Mouse (Mus musculus) limb, embryonic 15.5 days (tissue): Measurements from ENCODE around the gene Ntn1. TPM values are rescaled to one million over a fixed set of nuclear protein-coding genes. Genes with fewer than 3 reads are reported as not detected.
A peak's percentile ranks its signal among the peaks of the same experiment; 100 is the strongest.

Source experiments
- ATAC-seq: fragments of 200-750 bp; cut with Nextera tagmentation; 2 replicates; pipeline ENCODE4 v1.8.0; 2017; ENCODE audit warnings: low read depth, moderate TSS enrichment; ENCODE audit not compliant: insufficient number of reproducible peaks, low FRiP score, low TSS enrichment
- H3K27ac ChIP-seq: fragments of 300-500 bp; sonication (generic); 2 replicates; pipeline ENCODE4 v1.5.1; 2015; ENCODE audit warnings: moderate library complexity, mild to moderate bottlenecking, inconsistent platforms
- H3K27me3 ChIP-seq: fragments of 300-500 bp; sonication (generic); 2 replicates; pipeline ENCODE4 v1.6.1; 2015; ENCODE audit warnings: inconsistent platforms
- H3K36me3 ChIP-seq: fragments of 300-500 bp; sonication (generic); 2 replicates; pipeline ENCODE4 v1.6.1; 2015; ENCODE audit warnings: inconsistent platforms
- H3K4me1 ChIP-seq: fragments of 300-500 bp; sonication (generic); 2 replicates; pipeline ENCODE4 v1.6.1; 2015; ENCODE audit warnings: inconsistent platforms
- H3K4me2 ChIP-seq: fragments of 300-500 bp; sonication (generic); 2 replicates; pipeline ENCODE4 v1.6.1; 2015; ENCODE audit warnings: mild to moderate bottlenecking, inconsistent platforms
- H3K4me3 ChIP-seq: fragments of 300-500 bp; sonication (generic); 2 replicates; pipeline ENCODE4 v1.5.1; 2015; ENCODE audit warnings: mild to moderate bottlenecking, inconsistent platforms
- H3K9ac ChIP-seq: fragments of 300-500 bp; sonication (generic); 2 replicates; pipeline ENCODE4 v1.6.1; 2015; ENCODE audit warnings: inconsistent platforms
- H3K9me3 ChIP-seq: fragments of 300-500 bp; sonication (generic); 2 replicates; pipeline ENCODE4 v1.6.1; 2016; ENCODE audit warnings: inconsistent platforms
- WGBS: fragments of 180-500 bp; shearing (Covaris S2); methylation state at CpG from one replicate; pipeline ENCODE4 v1.1.7; 2015; 5-methylcytosine and 5-hydroxymethylcytosine counted together
- polyA plus RNA-seq: library from polyadenylated mRNA; unstranded; fragments of >200 nt; fragmentation: Nextera tagmentation; extraction: Ambion mirVana; gene quantifications from 2 replicates; pipeline ENCODE4 v1.2.1, GENCODE M21; 2015

Gene Ntn1
- polyA plus RNA-seq, 1 experiment from 2014 or later = 9.0 TPM

DNA sequence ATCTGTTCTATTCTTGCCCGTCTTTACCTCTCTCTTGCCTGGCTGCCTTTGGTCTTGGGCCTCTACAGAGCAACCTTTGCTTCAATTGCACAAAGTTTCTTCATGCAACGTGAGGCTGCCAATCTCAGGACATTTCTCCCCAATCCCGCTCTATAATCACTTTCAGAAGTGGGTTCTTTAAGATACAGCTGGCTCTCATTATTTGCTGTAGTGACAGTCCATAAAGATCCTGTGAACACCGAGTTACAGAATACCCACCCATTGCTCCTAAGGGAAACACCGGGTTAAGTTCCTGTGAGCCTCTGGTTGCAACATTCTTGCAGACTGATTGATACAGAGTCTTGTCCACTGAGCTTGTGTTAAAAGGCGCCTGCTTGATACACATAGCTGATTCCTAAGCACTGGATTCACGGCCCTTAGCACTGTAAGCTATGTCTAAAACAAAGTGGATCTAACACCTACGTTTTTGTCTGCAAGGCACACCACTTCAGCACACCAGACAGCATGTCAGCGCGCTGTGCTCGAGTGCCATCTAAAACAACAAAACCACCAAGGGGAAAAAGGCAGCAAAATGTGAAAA is 85.0 kb downstream of the Ntn1 start:
- H3K9ac ChIP-seq = no peak overlapping the region
- no peak overlapping the region for H3K27ac ChIP-seq
- no peak overlapping the region for H3K4me3 ChIP-seq
- no peaks in the 10 kb centered on the region for H3K36me3 ChIP-seq
- WGBS = 44% methylated on average over 11 of the region's 11 CpGs
- H3K4me2 ChIP-seq = no peak overlapping the region
- H3K9me3 ChIP-seq = no peaks in the 10 kb centered on the region
- H3K4me1 ChIP-seq = peaks cover 9% of the 10 kb centered on the region; the same call in 1 of the 2 replicates
- H3K27me3 ChIP-seq = no peaks in the 10 kb centered on the region
- no peak for ATAC-seq

DNA sequence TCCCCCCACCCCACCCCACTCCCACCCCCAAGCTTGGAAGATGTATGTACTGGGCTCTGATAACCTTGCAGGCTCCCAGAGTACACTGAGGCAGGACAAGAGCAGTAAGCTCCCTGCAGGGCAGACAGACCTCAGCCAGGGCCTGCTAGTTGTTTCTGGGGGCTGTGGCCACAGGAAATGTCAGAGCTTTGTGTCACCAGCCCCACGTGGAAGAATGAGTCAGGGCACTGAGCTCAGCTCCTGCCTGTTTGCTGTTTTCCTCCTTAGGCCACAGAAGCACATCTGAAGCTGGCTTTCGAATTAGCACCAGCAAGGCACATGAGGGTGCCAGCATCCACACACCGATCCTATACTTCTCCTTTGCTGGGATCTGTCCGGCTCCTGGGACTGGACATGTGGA is 86.8 kb downstream of the Ntn1 start:
- Histone ChIP-seq H3K27ac (no peak overlapping the region), H3K4me1 (peaks cover 14% of the 10 kb centered on the region; the same call in 1 of the 2 replicates), H3K27me3 (no peaks in the 10 kb centered on the region), H3K4me3 (no peak overlapping the region), H3K4me2 (no peak overlapping the region), H3K36me3 (no peaks in the 10 kb centered on the region), H3K9ac (no peak overlapping the region), H3K9me3 (no peaks in the 10 kb centered on the region)
- WGBS = 65% methylated on average over 4 of the region's 4 CpGs
- ATAC-seq = no peak

DNA sequence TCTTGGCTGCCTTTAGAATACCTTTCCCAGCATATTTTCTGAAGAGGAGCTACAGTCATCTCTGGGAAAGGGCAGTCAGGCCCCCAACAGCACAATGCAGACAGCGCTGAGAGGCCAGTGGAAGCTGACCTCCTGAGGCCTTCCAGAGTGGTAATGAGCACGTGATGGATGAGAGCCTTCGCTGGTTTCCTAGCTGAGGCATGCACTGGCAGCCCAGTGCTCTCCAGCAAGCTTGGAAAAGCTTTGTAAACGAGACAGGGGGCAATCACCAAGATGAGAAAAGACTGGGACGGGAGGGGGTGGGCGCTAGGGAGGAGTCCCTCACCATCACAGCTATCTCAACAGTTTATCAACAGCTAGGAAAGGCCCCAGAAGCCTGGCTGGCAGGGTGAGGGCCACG is 87.6 kb downstream of the Ntn1 start:
- H3K27me3 ChIP-seq = no peaks in the 10 kb centered on the region
- ATAC-seq = no peak
- H3K9ac ChIP-seq = no peak overlapping the region
- H3K27ac ChIP-seq = no peak overlapping the region
- H3K36me3 ChIP-seq = no peaks in the 10 kb centered on the region
- peaks cover 14% of the 10 kb centered on the region; the same call in 1 of the 2 replicates for H3K4me1 ChIP-seq
- H3K4me2 ChIP-seq = no peak overlapping the region
- H3K9me3 ChIP-seq = no peaks in the 10 kb centered on the region
- 35% methylated on average over 7 of the region's 7 CpGs for WGBS
- H3K4me3 ChIP-seq = no peak overlapping the region

DNA sequence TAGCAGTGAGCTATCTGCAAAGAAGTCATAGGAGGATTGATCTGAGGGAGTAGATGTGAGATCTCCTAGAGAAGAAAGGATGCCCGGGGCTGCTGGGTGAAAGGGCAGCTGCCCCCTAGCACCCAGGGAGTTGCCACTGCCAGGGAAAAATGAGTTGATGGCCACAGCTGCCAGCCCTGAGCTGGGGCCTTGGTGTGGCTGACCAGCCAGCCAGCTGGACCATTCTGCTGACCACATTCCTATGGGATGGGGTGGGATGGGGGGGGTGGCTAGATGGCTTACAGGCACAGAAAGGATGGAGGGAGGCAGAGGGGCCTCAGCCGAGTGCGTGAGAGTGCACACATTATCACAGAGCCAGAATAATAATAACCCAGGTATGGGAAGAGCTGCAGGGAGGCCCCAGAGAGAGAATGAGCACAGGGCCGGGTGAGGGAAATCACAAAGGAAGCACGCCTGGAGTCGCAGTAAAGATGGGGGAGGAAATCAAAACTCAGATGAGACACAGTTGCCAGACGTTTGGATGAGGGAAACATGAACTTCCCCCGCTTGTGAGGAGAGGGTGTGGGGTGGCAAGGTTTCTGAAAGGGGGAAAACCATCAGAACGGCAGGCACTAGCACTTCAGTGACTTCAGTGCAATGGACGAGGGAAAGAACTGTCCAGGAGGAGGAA is 91.6 kb downstream of the Ntn1 start:
- Histone ChIP-seq H3K4me2 (no peak overlapping the region), H3K4me3 (no peak overlapping the region), H3K27ac (no peak overlapping the region), H3K27me3 (no peaks in the 10 kb centered on the region), H3K4me1 (peaks cover 11% of the 10 kb centered on the region; the same call in 1 of the 2 replicates), H3K9ac (no peak overlapping the region), H3K36me3 (no peaks in the 10 kb centered on the region), H3K9me3 (no peaks in the 10 kb centered on the region)
- 42% methylated on average over 10 of the region's 10 CpGs for WGBS
- ATAC-seq = no peak

DNA sequence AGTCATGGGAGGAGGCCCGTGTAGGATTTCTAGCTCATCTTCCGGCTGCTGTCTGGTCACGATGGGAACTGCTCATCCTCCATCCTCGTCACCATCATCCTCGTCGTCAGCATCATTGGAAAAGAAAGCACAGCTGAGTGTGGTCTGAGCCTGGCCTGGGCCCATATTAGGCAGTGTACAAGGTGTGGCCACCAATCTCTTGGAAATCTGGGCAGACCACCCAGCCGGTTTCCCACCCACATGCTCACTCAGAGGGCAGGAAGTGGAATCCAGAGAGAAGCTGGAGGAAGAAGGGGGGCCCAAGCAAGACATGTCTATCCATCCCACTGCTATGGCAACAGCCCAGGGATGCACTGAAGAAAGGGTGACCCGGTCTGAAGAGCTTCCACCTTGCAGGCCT is 94.6 kb downstream of the Ntn1 start:
- no peak for ATAC-seq
- Histone ChIP-seq H3K27ac (no peak overlapping the region), H3K9me3 (no peaks in the 10 kb centered on the region), H3K9ac (no peak overlapping the region), H3K36me3 (no peaks in the 10 kb centered on the region), H3K4me3 (no peak overlapping the region), H3K4me2 (no peak overlapping the region), H3K4me1 (peaks cover 9% of the 10 kb centered on the region), H3K27me3 (no peaks in the 10 kb centered on the region)
- WGBS = 71% methylated on average over 8 of the region's 8 CpGs

DNA sequence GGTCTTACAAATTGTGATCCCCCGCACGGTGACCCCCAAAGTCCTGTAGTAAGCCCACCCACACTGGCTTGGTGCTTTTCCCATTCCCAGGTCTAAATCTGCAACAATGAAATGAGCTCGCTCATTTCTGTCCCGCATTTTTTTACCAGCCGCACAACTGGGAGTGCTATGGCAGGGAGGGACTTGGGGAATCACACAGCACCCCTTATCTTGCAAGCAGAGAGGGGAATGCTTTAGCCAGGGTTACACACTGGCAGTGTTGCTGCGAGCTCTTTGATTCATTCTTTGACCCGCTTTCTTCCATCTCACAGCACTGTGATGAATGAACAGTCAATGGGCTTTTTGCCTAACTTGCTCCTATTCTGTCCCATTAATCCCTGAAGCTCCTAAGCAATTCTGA is 98.3 kb downstream of the Ntn1 start:
- Histone ChIP-seq H3K36me3 (no peaks in the 10 kb centered on the region), H3K4me3 (no peak overlapping the region), H3K27ac (no peak overlapping the region), H3K27me3 (no peaks in the 10 kb centered on the region), H3K9ac (no peak overlapping the region), H3K9me3 (no peaks in the 10 kb centered on the region), H3K4me1 (peaks cover 4% of the 10 kb centered on the region; the same call in 1 of the 2 replicates), H3K4me2 (no peak overlapping the region)
- ATAC-seq = no peak
- 81% methylated on average over 7 of the region's 7 CpGs for WGBS

DNA sequence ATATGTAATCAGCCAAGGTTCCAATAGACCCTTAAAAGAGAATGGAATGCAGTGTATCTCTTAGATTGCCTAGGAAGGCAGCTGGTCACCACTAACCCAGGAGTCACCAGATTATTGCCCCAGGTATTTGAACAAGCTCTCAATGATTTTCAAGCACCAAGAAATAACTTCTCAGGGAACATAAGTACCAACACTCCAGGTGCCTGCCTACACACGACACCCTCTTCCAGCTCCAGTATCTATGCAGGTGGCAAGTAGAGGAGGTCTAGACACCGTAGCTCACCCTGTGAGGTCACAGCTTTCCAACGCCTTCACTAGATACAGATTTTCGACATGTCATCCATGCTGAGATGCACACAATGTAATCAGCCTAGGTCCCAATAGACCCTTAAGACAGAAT is 99.0 kb downstream of the Ntn1 start:
- Histone ChIP-seq H3K4me3 (no peak overlapping the region), H3K4me1 (peaks cover 4% of the 10 kb centered on the region; the same call in 1 of the 2 replicates), H3K27me3 (no peaks in the 10 kb centered on the region), H3K9ac (no peak overlapping the region), H3K4me2 (no peak overlapping the region), H3K36me3 (no peaks in the 10 kb centered on the region), H3K9me3 (no peaks in the 10 kb centered on the region), H3K27ac (no peak overlapping the region)
- 87% methylated on average over 4 of the region's 4 CpGs for WGBS
- ATAC-seq = no peak

DNA sequence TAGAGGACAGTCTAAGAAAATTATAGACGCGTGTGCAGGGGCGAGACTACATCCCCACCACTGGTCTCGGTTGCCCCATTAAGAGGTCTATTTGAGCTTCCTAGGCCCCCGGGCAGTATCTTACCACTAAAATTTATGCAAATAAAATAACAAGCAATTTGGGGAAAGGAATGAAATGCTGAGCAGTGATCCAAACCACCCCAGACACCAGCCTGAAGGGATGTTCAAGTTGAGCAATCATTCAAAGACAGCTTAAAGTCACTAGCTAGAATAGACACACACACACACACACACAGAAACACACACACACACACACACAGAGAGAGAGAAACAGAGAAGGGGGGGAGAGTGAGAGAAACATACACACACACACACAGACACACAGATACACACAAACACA is 105.1 kb downstream of the Ntn1 start:
- no peak for ATAC-seq
- Histone ChIP-seq H3K4me3 (no peak overlapping the region), H3K4me2 (no peak overlapping the region), H3K27me3 (0 out of 2 replicates have a peak, but pooled peaks cover 11% of the 10 kb centered on the region), H3K9ac (no peak overlapping the region), H3K9me3 (no peaks in the 10 kb centered on the region), H3K4me1 (peaks cover 10% of the 10 kb centered on the region), H3K36me3 (no peaks in the 10 kb centered on the region), H3K27ac (no peak overlapping the region)
- 67% methylated on average over 5 of the region's 5 CpGs for WGBS

DNA sequence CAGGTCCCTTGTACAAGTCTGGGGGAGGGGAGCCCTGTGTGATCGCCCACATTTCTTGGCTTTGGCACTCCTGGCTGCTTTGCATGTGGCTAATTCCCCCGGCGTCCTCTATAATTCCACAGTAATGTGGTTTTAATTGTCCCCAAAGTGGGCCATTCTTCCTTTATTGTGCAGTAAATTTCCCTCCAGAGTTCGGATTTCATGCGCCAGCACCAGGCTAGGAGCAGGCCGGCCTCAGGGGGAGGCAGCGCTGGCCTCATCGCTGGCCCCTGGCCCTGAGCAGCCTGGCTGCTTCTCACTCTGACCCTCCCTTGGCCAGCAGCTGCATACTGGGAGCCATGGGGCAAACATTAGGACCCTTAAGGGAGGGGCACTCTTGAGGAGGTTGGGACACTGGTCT is 110.0 kb downstream of the Ntn1 start:
- Histone ChIP-seq H3K4me1 (peaks cover 21% of the 10 kb centered on the region), H3K27me3 (0 out of 2 replicates have a peak, but pooled peaks cover 17% of the 10 kb centered on the region), H3K4me3 (no peak overlapping the region), H3K4me2 (0 out of 2 replicates have a peak overlapping the region, but pooled peaks have one; percentile 2), H3K27ac (no peak overlapping the region), H3K9me3 (no peaks in the 10 kb centered on the region), H3K9ac (no peak overlapping the region), H3K36me3 (no peaks in the 10 kb centered on the region)
- WGBS = 19% methylated on average over 8 of the region's 8 CpGs
- no peak for ATAC-seq

DNA sequence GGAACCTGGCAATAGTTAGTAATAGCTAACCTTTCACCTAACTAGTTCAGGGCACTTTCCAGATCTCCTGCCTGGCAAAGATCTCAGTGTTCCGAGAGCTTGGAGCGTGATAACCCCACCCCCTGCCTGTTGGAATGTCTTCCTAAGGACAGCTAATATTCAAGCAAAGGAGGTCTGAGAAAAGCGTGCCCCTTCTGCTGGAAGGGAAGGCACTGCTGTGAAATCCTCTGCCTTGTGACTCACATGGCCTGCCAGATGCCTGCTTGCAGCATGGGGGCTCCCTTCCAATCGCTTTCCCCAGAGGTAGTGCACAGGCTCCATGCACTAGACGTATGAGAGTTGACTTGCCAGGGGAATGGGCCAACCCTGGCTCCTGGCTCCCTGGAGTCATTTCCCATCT is 113.3 kb downstream of the Ntn1 start:
- Histone ChIP-seq H3K9me3 (no peaks in the 10 kb centered on the region), H3K27ac (no peak overlapping the region), H3K36me3 (no peaks in the 10 kb centered on the region), H3K4me2 (no peak overlapping the region), H3K4me1 (peaks cover 21% of the 10 kb centered on the region), H3K9ac (no peak overlapping the region), H3K4me3 (no peak overlapping the region), H3K27me3 (0 out of 2 replicates have a peak, but pooled peaks cover 14% of the 10 kb centered on the region)
- WGBS = 65% methylated on average over 5 of the region's 5 CpGs
- ATAC-seq = no peak

DNA sequence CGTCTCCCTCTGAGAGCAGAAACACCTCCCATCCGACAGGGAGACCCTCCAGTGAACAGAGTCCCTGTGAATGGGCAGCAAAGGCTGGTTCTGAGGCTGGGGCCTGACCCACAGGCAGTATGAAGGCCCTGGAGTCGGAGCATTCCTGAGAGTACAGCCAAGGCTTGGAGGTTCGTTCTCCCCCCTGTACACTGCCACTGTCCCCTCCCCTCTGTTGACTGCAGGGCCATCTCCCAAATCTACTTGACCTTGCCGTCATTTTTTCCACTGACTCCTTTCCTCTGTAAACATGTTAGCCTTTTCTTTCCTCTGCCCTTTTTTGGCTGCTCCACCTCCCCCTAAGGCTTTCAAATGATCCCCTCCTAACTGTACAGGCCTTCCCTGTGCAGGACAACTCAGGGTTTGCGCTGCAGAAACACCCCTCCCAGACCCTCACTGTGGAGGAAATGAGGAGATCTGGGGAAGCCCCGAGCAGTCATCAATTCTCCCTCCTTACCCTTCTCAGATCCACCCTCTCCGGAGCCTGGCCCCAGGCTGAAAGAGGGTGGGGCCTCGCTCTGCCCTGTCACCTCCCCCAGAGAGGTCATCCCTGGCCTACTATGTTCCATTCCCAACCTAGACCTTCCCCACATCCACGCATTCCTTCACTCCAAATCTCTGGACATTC is 114.3 kb downstream of the Ntn1 start:
- WGBS = 49% methylated on average over 10 of the region's 10 CpGs
- Histone ChIP-seq H3K9me3 (no peaks in the 10 kb centered on the region), H3K27me3 (0 out of 2 replicates have a peak, but pooled peaks cover 5% of the 10 kb centered on the region), H3K4me3 (no peak overlapping the region), H3K4me2 (no peak overlapping the region), H3K9ac (no peak overlapping the region), H3K27ac (no peak overlapping the region), H3K4me1 (peaks cover 19% of the 10 kb centered on the region), H3K36me3 (no peaks in the 10 kb centered on the region)
- ATAC-seq = peak; percentile 31; the same call in 1 of the 2 replicates

DNA sequence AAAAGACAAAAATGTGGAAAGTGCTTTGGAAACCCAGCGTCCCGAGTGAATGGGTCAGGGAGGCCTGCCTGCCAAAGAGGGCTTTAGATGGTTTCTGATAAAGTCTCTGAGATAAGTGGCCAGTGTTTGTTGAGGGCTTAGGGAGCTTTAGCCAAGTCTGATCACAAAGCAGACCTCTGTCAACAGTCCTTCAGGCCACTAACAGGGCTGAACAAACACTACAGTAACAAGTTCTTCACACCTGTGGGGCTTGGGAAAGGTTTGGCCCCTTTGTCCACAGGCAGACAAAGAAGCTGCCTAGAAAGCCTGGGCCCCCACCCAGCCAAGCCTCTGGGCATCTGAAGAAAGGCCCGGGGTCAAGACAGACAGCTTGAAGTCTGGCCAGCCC is 114.9 kb downstream of the Ntn1 start:
- H3K4me3 ChIP-seq = no peak overlapping the region
- WGBS = 52% methylated on average over 3 of the region's 3 CpGs
- 0 out of 2 replicates have a peak, but pooled peaks cover 5% of the 10 kb centered on the region for H3K27me3 ChIP-seq
- H3K4me2 ChIP-seq = no peak overlapping the region
- H3K9me3 ChIP-seq = no peaks in the 10 kb centered on the region
- H3K36me3 ChIP-seq = no peaks in the 10 kb centered on the region
- no peak for ATAC-seq
- peaks cover 14% of the 10 kb centered on the region for H3K4me1 ChIP-seq
- H3K27ac ChIP-seq = no peak overlapping the region
- H3K9ac ChIP-seq = no peak overlapping the region
